Mouse (Mus musculus) heart, embryonic 16.5 days (tissue): Measurements from ENCODE around the gene Cfap97d2. TPM values are rescaled to one million over a fixed set of nuclear protein-coding genes. Genes with fewer than 3 reads are reported as not detected.
"Not testable (repeated sequence)": the region's sequence is repeated elsewhere in the genome, so short reads cannot be mapped to it uniquely, and the experiment has no call there.

Experiments
- ATAC-seq: fragments of 200-750 bp; cut with Nextera tagmentation; replicated peaks from 2 replicates; pipeline ENCODE4 v1.8.0; 2017; ENCODE audit warnings: moderate number of reproducible peaks; ENCODE audit not compliant: insufficient read depth, low FRiP score; ENCODE audit errors: extremely low read depth
- H3K27ac ChIP-seq: fragments of 300-500 bp; sonication (generic); 2 replicates; pipeline ENCODE4 v1.5.1; 2014; ENCODE audit warnings: mild to moderate bottlenecking, low read length, control low read depth, moderate library complexity
- H3K27me3 ChIP-seq: fragments of 300-500 bp; sonication (generic); 2 replicates; pipeline ENCODE4 v1.6.1; 2014; ENCODE audit warnings: low read length, mixed read lengths; ENCODE audit not compliant: control insufficient read depth, insufficient read depth
- H3K36me3 ChIP-seq: fragments of 300-500 bp; sonication (generic); 2 replicates; pipeline ENCODE4 v1.6.1; 2014; ENCODE audit not compliant: control insufficient read depth, insufficient read depth
- H3K4me1 ChIP-seq: fragments of 300-500 bp; sonication (generic); 2 replicates; pipeline ENCODE4 v1.6.1; 2014; ENCODE audit warnings: low read length, mixed read lengths; ENCODE audit not compliant: control insufficient read depth, insufficient read depth
- H3K4me2 ChIP-seq: fragments of 300-500 bp; sonication (generic); 2 replicates; pipeline ENCODE4 v1.6.1; 2014; ENCODE audit warnings: low read depth, mild to moderate bottlenecking, control low read depth, low read length
- H3K4me3 ChIP-seq: fragments of 300-500 bp; sonication (generic); 2 replicates; pipeline ENCODE4 v1.5.1; 2014; ENCODE audit warnings: mild to moderate bottlenecking, control low read depth, low read length
- H3K9ac ChIP-seq: fragments of 300-500 bp; sonication (generic); 2 replicates; pipeline ENCODE4 v1.6.1; 2014; ENCODE audit warnings: low read length, control low read depth
- H3K9me3 ChIP-seq: fragments of 300-500 bp; sonication (generic); replicated peaks from 2 replicates; pipeline ENCODE4 v1.6.1; 2016; ENCODE audit warnings: low read length; ENCODE audit not compliant: control insufficient read depth
- WGBS: fragments of 180-500 bp; shearing (Covaris S2); extraction: QIAGEN DNeasy Blood & Tissue Kit; methylation state at CpG from one replicate; pipeline ENCODE4 v1.1.7; 2014; 5-methylcytosine and 5-hydroxymethylcytosine counted together
- polyA plus RNA-seq: library from polyadenylated mRNA; unstranded; fragments of >200 nt; fragmentation: Nextera tagmentation; extraction: Ambion mirVana; gene quantifications from 2 replicates; pipeline ENCODE4 v1.2.1, GENCODE M21; 2015

Gene Cfap97d2
- polyA plus RNA-seq, 1 experiment from 2014 or later: not detected

DNA sequence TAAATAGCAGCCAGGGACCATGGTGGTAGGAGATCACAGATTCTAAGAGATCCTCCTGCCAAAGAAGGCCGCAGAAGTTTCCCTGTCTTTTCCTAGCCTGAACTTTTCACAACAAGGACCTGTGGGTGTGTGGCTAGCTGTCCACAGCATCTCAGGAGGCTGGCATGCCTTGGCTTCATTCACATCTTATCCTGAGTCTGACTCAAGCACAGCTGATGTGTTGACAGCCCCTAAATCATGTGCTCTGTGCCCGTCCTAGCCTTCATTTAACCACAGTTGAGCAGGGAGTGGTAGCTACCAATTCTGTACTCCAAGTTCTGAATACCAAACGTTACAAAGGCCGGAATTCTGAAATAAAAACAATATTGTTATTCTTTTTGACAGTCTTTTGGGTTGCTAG lies 1.4 kb upstream of the Cfap97d2 start:
- Histone ChIP-seq H3K27ac (no peak overlapping the region), H3K36me3 (no peaks in the 10 kb centered on the region), H3K27me3 (no peaks in the 10 kb centered on the region), H3K4me2 (no peak overlapping the region), H3K9me3 (no peaks in the 10 kb centered on the region), H3K4me3 (no peak overlapping the region), H3K9ac (no peak overlapping the region), H3K4me1 (peaks cover 22% of the 10 kb centered on the region)
- peak; percentile 58 for ATAC-seq
- WGBS: 44% methylated on average over 4 of the region's 4 CpGs

DNA sequence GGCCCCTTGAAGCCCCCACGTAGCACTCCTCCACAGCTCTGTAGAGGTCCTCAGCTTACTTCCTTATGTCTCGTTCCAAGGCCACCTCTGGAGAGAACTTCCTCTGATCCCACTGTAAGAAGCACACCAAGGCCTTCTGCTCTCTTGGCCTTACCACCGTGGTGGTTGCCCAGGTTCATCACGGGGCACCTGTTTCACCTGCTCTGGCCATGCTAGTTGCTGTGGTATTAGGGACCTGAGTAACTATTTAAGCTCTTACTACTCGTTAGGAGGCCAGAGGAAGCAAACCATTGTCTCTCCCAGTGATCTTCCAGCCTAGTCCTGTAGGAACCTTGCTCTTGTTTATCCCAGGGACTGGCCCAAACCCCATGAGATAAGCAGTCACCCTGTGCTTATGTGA lies 1.2 kb downstream of the Cfap97d2 start:
- Histone ChIP-seq H3K27me3 (no peaks in the 10 kb centered on the region), H3K9me3 (no peaks in the 10 kb centered on the region), H3K9ac (no peak overlapping the region), H3K4me1 (peaks cover 12% of the 10 kb centered on the region), H3K4me2 (no peak overlapping the region), H3K27ac (no peak overlapping the region), H3K36me3 (no peaks in the 10 kb centered on the region), H3K4me3 (no peak overlapping the region)
- no peak for ATAC-seq
- WGBS: 74% methylated on average over 5 of the region's 5 CpGs

DNA sequence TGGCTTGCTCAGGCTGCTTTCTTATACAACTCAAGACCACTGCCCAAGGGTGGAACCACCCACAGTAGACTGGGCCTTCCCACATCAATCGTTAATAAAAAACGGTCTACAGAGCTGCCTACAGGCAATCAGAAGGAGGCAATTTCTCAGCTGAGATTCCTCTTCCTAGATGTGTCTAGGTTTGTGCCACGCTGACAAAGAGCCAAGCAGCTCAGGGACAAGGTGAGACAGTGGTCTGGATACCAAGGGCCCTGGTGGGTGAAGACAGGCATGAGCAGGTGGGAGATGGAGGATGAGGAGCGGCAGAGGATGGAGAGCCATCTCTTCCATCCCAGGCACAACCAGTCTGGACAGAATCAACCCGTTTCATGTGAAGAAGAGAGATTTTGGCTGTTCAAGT lies 2.8 kb downstream of the Cfap97d2 start:
- Histone ChIP-seq H3K9ac (no peak overlapping the region), H3K27me3 (no peaks in the 10 kb centered on the region), H3K4me1 (peaks cover 12% of the 10 kb centered on the region), H3K36me3 (no peaks in the 10 kb centered on the region), H3K4me3 (no peak overlapping the region), H3K4me2 (no peak overlapping the region), H3K9me3 (no peaks in the 10 kb centered on the region), H3K27ac (no peak overlapping the region)
- ATAC-seq: no peak
- 85% methylated on average over 5 of the region's 5 CpGs for WGBS

DNA sequence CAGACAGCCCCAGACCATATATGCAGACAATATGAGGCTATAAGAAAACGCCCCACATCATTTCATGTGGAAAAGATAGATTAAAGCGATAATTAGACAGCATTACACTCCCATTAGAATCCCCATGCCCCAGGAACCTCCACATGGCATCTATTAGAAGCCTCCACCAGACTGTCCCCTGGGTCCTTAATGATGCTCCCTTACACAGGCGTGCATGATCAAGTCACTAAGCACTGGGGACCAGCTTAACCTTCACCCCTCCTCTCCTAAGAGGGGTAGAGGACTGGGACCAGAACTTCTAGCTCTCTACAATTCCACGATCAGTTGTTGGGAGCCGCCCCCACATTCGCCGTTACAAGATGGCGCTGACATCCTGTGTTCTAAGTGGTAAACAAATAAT lies 13.3 kb downstream of the Cfap97d2 start:
- Histone ChIP-seq H3K9ac (no peak overlapping the region), H3K27me3 (no peaks in the 10 kb centered on the region), H3K4me3 (no peak overlapping the region), H3K4me1 (no peaks in the 10 kb centered on the region), H3K4me2 (no peak overlapping the region), H3K36me3 (no peaks in the 10 kb centered on the region), H3K9me3 (no peaks in the 10 kb centered on the region), H3K27ac (no peak overlapping the region)
- WGBS: 84% methylated on average over 8 of the region's 8 CpGs
- ATAC-seq: no peak

DNA sequence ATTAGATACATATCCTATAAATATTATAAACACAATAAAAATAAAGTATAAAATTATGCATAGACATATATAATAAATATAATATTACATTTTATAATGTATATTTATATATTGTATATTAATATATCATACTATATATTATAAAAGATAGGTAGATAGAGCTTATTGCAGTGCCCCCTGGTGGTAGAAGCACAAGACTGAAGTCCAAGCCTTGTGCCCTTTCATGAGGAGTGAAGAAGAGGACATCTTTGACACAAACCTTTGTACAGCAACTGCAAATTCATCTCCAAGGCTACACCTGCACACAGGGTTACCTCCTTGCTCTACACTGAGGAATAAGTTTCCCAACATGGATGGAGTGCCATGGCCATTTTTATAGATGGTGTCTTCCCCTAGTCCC lies 20.0 kb downstream of the Cfap97d2 start:
- Histone ChIP-seq H3K4me1 (no peaks in the 10 kb centered on the region), H3K4me3 (no peak overlapping the region), H3K27ac (no peak overlapping the region), H3K4me2 (no peak overlapping the region), H3K27me3 (no peaks in the 10 kb centered on the region), H3K9ac (no peak overlapping the region), H3K36me3 (no peaks in the 10 kb centered on the region), H3K9me3 (no peaks in the 10 kb centered on the region)
- no peak for ATAC-seq

DNA sequence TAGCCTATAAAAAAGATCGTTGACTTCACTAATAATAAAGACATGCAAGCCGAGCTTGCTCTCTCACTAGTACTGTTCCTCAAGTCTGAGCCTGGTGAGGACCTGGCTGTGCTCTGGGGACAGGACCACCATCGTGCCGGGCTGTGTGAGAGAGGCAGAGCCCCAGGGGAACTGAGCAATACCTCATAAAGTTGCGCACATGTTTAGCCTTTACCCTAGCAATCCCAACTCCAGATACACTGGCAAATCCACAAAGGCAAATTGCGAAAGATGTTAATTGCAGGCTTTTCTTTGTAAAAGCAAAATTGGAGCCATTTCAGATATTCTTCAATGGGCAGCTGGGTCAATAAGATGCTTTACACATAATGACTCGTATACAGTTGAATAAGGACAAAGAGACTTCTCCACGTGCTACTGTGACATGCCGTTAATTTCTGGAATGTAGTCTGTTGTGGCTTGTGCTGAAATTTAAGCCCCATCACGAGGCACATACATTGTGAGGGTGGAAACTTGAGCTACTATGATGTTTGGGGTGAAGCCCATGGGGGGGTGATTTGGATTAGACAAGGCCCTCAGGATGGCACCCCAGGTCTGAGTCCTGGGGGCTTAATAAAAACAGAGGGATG lies 21.9 kb downstream of the Cfap97d2 start:
- no peaks in the 10 kb centered on the region for H3K36me3 ChIP-seq
- 62% methylated on average over 10 of the region's 10 CpGs for WGBS
- H3K9ac ChIP-seq: no peak overlapping the region
- no peak overlapping the region for H3K27ac ChIP-seq
- H3K4me2 ChIP-seq: no peak overlapping the region
- H3K4me3 ChIP-seq: no peak overlapping the region
- H3K9me3 ChIP-seq: no peaks in the 10 kb centered on the region
- no peaks in the 10 kb centered on the region for H3K27me3 ChIP-seq
- no peak for ATAC-seq
- H3K4me1 ChIP-seq: no peaks in the 10 kb centered on the region

DNA sequence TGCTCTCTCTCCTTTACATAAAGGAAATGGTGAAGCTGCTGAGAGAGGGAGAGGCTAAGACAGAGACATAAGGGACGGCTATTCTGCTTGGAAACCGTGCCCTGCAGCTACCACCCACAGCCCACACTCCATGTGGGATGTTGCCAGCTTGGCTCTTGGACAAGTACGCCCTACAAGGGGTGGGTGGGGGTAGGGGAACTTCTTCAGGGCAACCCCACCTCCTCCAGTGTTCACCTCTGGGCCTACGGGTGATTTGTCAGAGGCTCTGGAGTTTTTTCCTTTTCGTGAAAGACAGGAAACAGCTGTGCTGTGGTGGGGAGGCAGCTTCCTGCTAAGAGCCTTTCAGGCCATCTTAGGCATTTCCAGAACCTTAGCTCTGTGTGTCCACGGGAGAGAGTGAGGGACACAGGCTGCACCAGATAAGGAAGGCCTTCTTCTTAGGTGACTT lies 34.7 kb downstream of the Cfap97d2 start:
- ATAC-seq: peak; percentile 69
- Histone ChIP-seq H3K9ac (no peak overlapping the region), H3K36me3 (no peaks in the 10 kb centered on the region), H3K27ac (peak overlapping the region; percentile 66), H3K4me3 (no peak overlapping the region), H3K9me3 (no peaks in the 10 kb centered on the region), H3K27me3 (no peaks in the 10 kb centered on the region), H3K4me1 (no peaks in the 10 kb centered on the region), H3K4me2 (peak overlapping the region; percentile 2; the same call in 1 of the 2 replicates)
- WGBS: 24% methylated on average over 6 of the region's 6 CpGs

DNA sequence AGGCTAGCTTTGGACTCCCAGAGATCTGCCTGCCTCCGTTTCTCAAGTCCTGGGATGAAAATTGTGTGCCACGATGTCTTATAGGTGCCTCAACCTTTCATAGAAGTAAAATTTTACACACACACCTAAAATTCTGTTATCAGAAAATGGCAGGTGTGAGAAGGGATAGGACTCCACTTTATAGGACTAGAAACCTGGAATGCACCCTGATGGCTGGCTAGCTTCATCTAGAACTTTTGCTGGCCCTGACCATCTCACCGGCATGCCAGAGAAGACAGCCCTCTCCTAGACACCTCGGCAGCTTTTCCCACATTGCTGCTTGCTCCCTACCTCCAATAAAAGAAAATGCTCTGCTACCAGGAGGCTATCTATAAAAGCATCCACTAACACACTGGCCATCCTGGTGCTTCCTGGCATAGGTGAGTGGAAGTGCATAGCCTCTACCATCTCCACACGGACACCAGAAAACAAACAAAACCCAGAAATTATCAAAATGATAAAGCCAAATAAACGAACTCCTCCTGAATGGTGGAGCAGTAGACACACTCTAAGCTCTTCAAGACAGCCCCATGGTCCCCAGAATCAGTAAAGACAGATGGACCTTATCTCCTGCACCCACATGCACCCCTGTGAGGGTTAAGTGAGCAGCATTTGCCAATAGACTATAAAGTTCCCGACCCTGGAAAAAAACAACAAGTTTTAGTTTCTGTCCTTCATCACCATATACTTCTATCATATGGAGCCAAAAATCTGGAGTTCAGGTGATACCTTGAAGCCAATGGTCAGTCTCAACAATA lies 35.3 kb downstream of the Cfap97d2 start:
- ATAC-seq: no peak
- no peaks in the 10 kb centered on the region for H3K9me3 ChIP-seq
- H3K27me3 ChIP-seq: no peaks in the 10 kb centered on the region
- no peak overlapping the region for H3K9ac ChIP-seq
- H3K27ac ChIP-seq: peak overlapping the region; percentile 66
- H3K4me3 ChIP-seq: no peak overlapping the region
- H3K4me1 ChIP-seq: no peaks in the 10 kb centered on the region
- H3K36me3 ChIP-seq: no peaks in the 10 kb centered on the region
- H3K4me2 ChIP-seq: no peak overlapping the region
- WGBS: 61% methylated on average over 7 of the region's 7 CpGs

DNA sequence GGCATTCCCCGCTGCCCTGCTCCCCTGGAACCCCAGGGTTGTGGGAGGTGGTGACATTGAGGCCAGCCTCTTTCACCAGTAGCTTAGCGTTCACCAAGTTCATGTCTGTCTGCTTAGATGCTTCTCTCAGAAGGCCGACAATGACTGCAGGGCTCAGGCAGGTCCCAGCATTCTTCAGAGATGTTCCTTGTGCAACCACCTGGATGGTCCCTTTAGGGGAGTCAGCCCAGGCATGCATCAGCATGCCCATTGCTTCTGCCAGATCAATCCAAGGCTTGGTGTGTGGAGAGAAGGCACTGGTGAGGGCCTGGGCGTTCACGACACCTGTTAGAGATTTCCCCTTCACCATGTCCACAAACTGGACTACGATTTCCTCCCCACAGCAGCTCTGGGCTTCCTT lies 40.5 kb downstream of the Cfap97d2 start:
- not testable (repeated sequence) for H3K27ac ChIP-seq, H3K4me2 ChIP-seq, ATAC-seq, H3K9ac ChIP-seq, H3K36me3 ChIP-seq, H3K4me1 ChIP-seq, H3K9me3 ChIP-seq, H3K27me3 ChIP-seq, H3K4me3 ChIP-seq
- 86% methylated on average over 5 of the region's 6 CpGs for WGBS
